Mouse (Mus musculus) ES-Bruce4 (cell line): ENCODE data around the gene 1700022I11Rik. TPM values are rescaled to one million over a fixed set of nuclear protein-coding genes. Genes with fewer than 3 reads are reported as not detected.
A peak's percentile ranks its signal among the peaks of the same experiment; 100 is the strongest.

Experiments
- H3K27ac ChIP-seq: 2 replicates; pipeline ENCODE4 v1.5.1; 2012; ENCODE audit warnings: low read length, inconsistent platforms; ENCODE audit not compliant: insufficient read depth
- H3K27me3 ChIP-seq: 2 replicates; pipeline ENCODE4 v1.6.1; 2012; ENCODE audit warnings: mild to moderate bottlenecking, low read length, inconsistent platforms; ENCODE audit not compliant: control insufficient read depth, poor library complexity, insufficient read depth, severe bottlenecking
- H3K36me3 ChIP-seq: 2 replicates; pipeline ENCODE4 v1.6.1; 2012; ENCODE audit warnings: inconsistent platforms, mild to moderate bottlenecking, low read length, moderate library complexity; ENCODE audit not compliant: control insufficient read depth, poor library complexity, insufficient read depth, severe bottlenecking
- H3K4me1 ChIP-seq: one replicate; pipeline ENCODE4 v1.8.1; 2011; ENCODE audit warnings: low read length; ENCODE audit not compliant: control insufficient read depth, insufficient read depth
- H3K4me3 ChIP-seq: 2 replicates; pipeline ENCODE4 v1.5.1; 2011; ENCODE audit warnings: low read depth, mild to moderate bottlenecking, low read length
- H3K9ac ChIP-seq: 2 replicates; pipeline ENCODE4 v1.6.1; 2012; ENCODE audit warnings: low read depth, mild to moderate bottlenecking, inconsistent platforms; ENCODE audit not compliant: poor library complexity, severe bottlenecking
- H3K9me3 ChIP-seq: replicated peaks from 2 replicates; pipeline ENCODE4 v1.6.1; 2012; ENCODE audit warnings: mild to moderate bottlenecking, low read length, inconsistent platforms; ENCODE audit not compliant: control insufficient read depth, poor library complexity, insufficient read depth, severe bottlenecking
- CTCF ChIP-seq: IDR thresholded peaks from one replicate; pipeline ENCODE4 v1.8.1; 2011; ENCODE audit warnings: low read depth, low read length
- EP300 ChIP-seq: IDR thresholded peaks from 2 replicates; pipeline ENCODE4 v1.6.1; 2011; ENCODE audit warnings: low read depth, low read length; ENCODE audit not compliant: insufficient read depth
- POLR2A ChIP-seq: IDR thresholded peaks from one replicate; pipeline ENCODE4 v1.8.1; 2011; ENCODE audit warnings: low read length; ENCODE audit not compliant: insufficient read depth
- polyA plus RNA-seq: library from polyadenylated mRNA; stranded (reverse); fragments of >200 nt; gene quantifications from 2 replicates; pipeline ENCODE4 v1.2.4, GENCODE M21; 2011; ENCODE audit warnings: low read depth; ENCODE audit not compliant: missing spikeins, insufficient read depth, insufficient read length

Gene 1700022I11Rik
- polyA plus RNA-seq, 1 experiment, result not detected

- TF ChIP-seq POLR2A (no peak), CTCF (no peak), EP300 (no peak)
- no peak overlapping the region for H3K4me3 ChIP-seq
- no peaks in the 10 kb centered on the region for H3K9me3 ChIP-seq
- no peak overlapping the region for H3K9ac ChIP-seq
- no peak overlapping the region for H3K27ac ChIP-seq
- no peaks in the 10 kb centered on the region for H3K4me1 ChIP-seq
- no peaks in the 10 kb centered on the region for H3K27me3 ChIP-seq
- no peaks in the 10 kb centered on the region for H3K36me3 ChIP-seq
These were observed 25.2 kb upstream of the 1700022I11Rik start for GRCm38 (mm10) chr4:42944185-42944584.

- H3K27me3 ChIP-seq, result no peaks in the 10 kb centered on the region
- H3K9ac ChIP-seq, result no peak overlapping the region
- no peak for TF ChIP-seq EP300
- no peak for TF ChIP-seq POLR2A
- TF ChIP-seq CTCF, result no peak
- H3K36me3 ChIP-seq, result no peaks in the 10 kb centered on the region
- no peak overlapping the region for H3K27ac ChIP-seq
- H3K9me3 ChIP-seq, result no peaks in the 10 kb centered on the region
- no peaks in the 10 kb centered on the region for H3K4me1 ChIP-seq
- no peak overlapping the region for H3K4me3 ChIP-seq
These were observed 24.4 kb upstream of the 1700022I11Rik start for GRCm38 (mm10) chr4:42945043-42945442.

- H3K9me3 ChIP-seq, result no peaks in the 10 kb centered on the region
- H3K36me3 ChIP-seq, result no peaks in the 10 kb centered on the region
- H3K4me3 ChIP-seq, result no peak overlapping the region
- TF ChIP-seq CTCF, result no peak
- no peak for TF ChIP-seq POLR2A
- TF ChIP-seq EP300, result no peak
- H3K4me1 ChIP-seq, result no peaks in the 10 kb centered on the region
- H3K27me3 ChIP-seq, result no peaks in the 10 kb centered on the region
- H3K9ac ChIP-seq, result no peak overlapping the region
- no peak overlapping the region for H3K27ac ChIP-seq
These were observed 24.0 kb upstream of the 1700022I11Rik start for GRCm38 (mm10) chr4:42945445-42945844.

- Histone ChIP-seq H3K9me3 (no peaks in the 10 kb centered on the region), H3K27ac (no peak overlapping the region), H3K4me3 (no peak overlapping the region), H3K27me3 (no peaks in the 10 kb centered on the region), H3K36me3 (no peaks in the 10 kb centered on the region), H3K4me1 (no peaks in the 10 kb centered on the region), H3K9ac (no peak overlapping the region)
- TF ChIP-seq CTCF (peak; percentile 10), POLR2A (no peak), EP300 (no peak)
These were observed 23.5 kb upstream of the 1700022I11Rik start for GRCm38 (mm10) chr4:42945952-42946351.

- H3K27me3 ChIP-seq, result no peaks in the 10 kb centered on the region
- no peak overlapping the region for H3K9ac ChIP-seq
- H3K36me3 ChIP-seq, result no peaks in the 10 kb centered on the region
- TF ChIP-seq EP300 (no peak), POLR2A (no peak), CTCF (no peak)
- H3K4me1 ChIP-seq, result no peaks in the 10 kb centered on the region
- H3K27ac ChIP-seq, result no peak overlapping the region
- H3K4me3 ChIP-seq, result no peak overlapping the region
- H3K9me3 ChIP-seq, result no peaks in the 10 kb centered on the region
These were observed 22.6 kb upstream of the 1700022I11Rik start for GRCm38 (mm10) chr4:42946733-42947290.

GRCm38 (mm10) chr4:42948527-42948926 lies 20.9 kb upstream of the 1700022I11Rik start:
- Histone ChIP-seq H3K9ac (no peak overlapping the region), H3K4me1 (peaks cover 4% of the 10 kb centered on the region), H3K27me3 (no peaks in the 10 kb centered on the region), H3K9me3 (no peaks in the 10 kb centered on the region), H3K4me3 (no peak overlapping the region), H3K27ac (no peak overlapping the region), H3K36me3 (no peaks in the 10 kb centered on the region)
- TF ChIP-seq EP300 (no peak), CTCF (no peak), POLR2A (no peak)
